Mouse (Mus musculus): Measurements from ENCODE around the gene Atxn1. TPM values are rescaled to one million over a fixed set of nuclear protein-coding genes. Genes with fewer than 3 reads are reported as not detected.
A peak's percentile ranks its signal among the peaks of the same experiment; 100 is the strongest.

Gene Atxn1
- total and polyA plus RNA-seq, 3 experiments, result 7.5 to 30.1 (median 27.3) TPM

- Histone ChIP-seq H3K4me3 (no peak overlapping the region), H3K36me3 (ENCODE audit: control insufficient read depth, insufficient read depth, low read length) (peaks cover 25% of the 10 kb centered on the region), H3K79me2 (replicated peaks; ENCODE audit: control insufficient read depth, insufficient read depth, low read length) (peaks cover 2% of the 10 kb centered on the region), H3K9ac (ENCODE audit: low read depth, low read length) (no peak overlapping the region), H3K27ac (peak overlapping the region; percentile 26), H3K27me3 (ENCODE audit: control insufficient read depth, insufficient read depth, low read length) (no peaks in the 10 kb centered on the region), H3K4me1 (ENCODE audit: control insufficient read depth, insufficient read depth, low read length) (peaks cover 16% of the 10 kb centered on the region)
- intact Hi-C loops (cut with DNase I), result loop anchor here (5.0 kb wide), 3 partner anchors 33 to 328 kb away; no protein-coding TSS in a partner anchor
- TF ChIP-seq EP300 (IDR thresholded peaks at IDR 0.05; ENCODE audit: insufficient read depth, low read depth, low read length), result no peak
- no peak for TF ChIP-seq POLR2A (IDR thresholded peaks at IDR 0.05; ENCODE audit: insufficient read depth, low read depth, low read length)
- no peak for TF ChIP-seq CTCF (IDR thresholded peaks at IDR 0.05)
- 37% methylated on average over 14 of the region's 14 CpGs for WGBS
- DNase-seq, result no peak
Measured at GRCm38 (mm10) chr13:45960311-45960965, 4.4 kb downstream of the Atxn1 start.

GRCm38 (mm10) chr13:45958306-45958705 lies 6.5 kb downstream of the Atxn1 start:
- WGBS, result 41% methylated on average over 4 of the region's 4 CpGs
- H3K27ac ChIP-seq, result peak overlapping the region; percentile 49
- no peak for DNase-seq
- no peak for TF ChIP-seq POLR2A (IDR thresholded peaks at IDR 0.05; ENCODE audit: insufficient read depth, low read depth, low read length)
- TF ChIP-seq CTCF (IDR thresholded peaks at IDR 0.05), result no peak
- TF ChIP-seq EP300 (IDR thresholded peaks at IDR 0.05; ENCODE audit: insufficient read depth, low read depth, low read length), result no peak
- H3K4me3 ChIP-seq, result no peak overlapping the region
- H3K9ac ChIP-seq (ENCODE audit: low read depth, low read length), result no peak overlapping the region
- no peaks in the 10 kb centered on the region for H3K27me3 ChIP-seq (ENCODE audit: control insufficient read depth, insufficient read depth, low read length)
- intact Hi-C loops (cut with DNase I), result no loop called here
- peaks cover 2% of the 10 kb centered on the region for H3K79me2 ChIP-seq (replicated peaks; ENCODE audit: control insufficient read depth, insufficient read depth, low read length)
- peaks cover 16% of the 10 kb centered on the region for H3K4me1 ChIP-seq (ENCODE audit: control insufficient read depth, insufficient read depth, low read length)
- peaks cover 28% of the 10 kb centered on the region for H3K36me3 ChIP-seq (ENCODE audit: control insufficient read depth, insufficient read depth, low read length)

GRCm38 (mm10) chr13:45957629-45958028 lies 7.2 kb downstream of the Atxn1 start:
- no peak overlapping the region for H3K9ac ChIP-seq (ENCODE audit: low read depth, low read length)

GRCm38 (mm10) chr13:45956287-45956686 lies 8.5 kb downstream of the Atxn1 start:
- Histone ChIP-seq H3K27me3 (ENCODE audit: control insufficient read depth, insufficient read depth, low read length) (no peaks in the 10 kb centered on the region), H3K79me2 (replicated peaks; ENCODE audit: control insufficient read depth, insufficient read depth, low read length) (peaks cover 2% of the 10 kb centered on the region), H3K4me1 (ENCODE audit: control insufficient read depth, insufficient read depth, low read length) (peaks cover 11% of the 10 kb centered on the region), H3K4me3 (no peak overlapping the region), H3K9ac (ENCODE audit: low read depth, low read length) (no peak overlapping the region), H3K36me3 (ENCODE audit: control insufficient read depth, insufficient read depth, low read length) (peaks cover 26% of the 10 kb centered on the region), H3K27ac (no peak overlapping the region)
- 79% methylated on average over 6 of the region's 6 CpGs for WGBS
- TF ChIP-seq POLR2A (IDR thresholded peaks at IDR 0.05; ENCODE audit: insufficient read depth, low read depth, low read length), result no peak
- TF ChIP-seq EP300 (IDR thresholded peaks at IDR 0.05; ENCODE audit: insufficient read depth, low read depth, low read length), result no peak
- no peak for TF ChIP-seq CTCF (IDR thresholded peaks at IDR 0.05)
- no peak for DNase-seq
- intact Hi-C loops (cut with DNase I), result no loop called here

More at GRCm38 (mm10) chr13:45957629-45958028, 7.2 kb downstream of the Atxn1 start:
- Histone ChIP-seq H3K36me3 (ENCODE audit: control insufficient read depth, insufficient read depth, low read length) (peaks cover 28% of the 10 kb centered on the region), H3K27ac (peak overlapping the region; percentile 49), H3K27me3 (ENCODE audit: control insufficient read depth, insufficient read depth, low read length) (no peaks in the 10 kb centered on the region), H3K4me1 (ENCODE audit: control insufficient read depth, insufficient read depth, low read length) (peaks cover 16% of the 10 kb centered on the region), H3K4me3 (no peak overlapping the region), H3K79me2 (replicated peaks; ENCODE audit: control insufficient read depth, insufficient read depth, low read length) (peaks cover 2% of the 10 kb centered on the region)
- WGBS, result 44% methylated on average over 5 of the region's 5 CpGs
- DNase-seq, result no peak
- intact Hi-C loops (cut with DNase I), result no loop called here
- no peak for TF ChIP-seq EP300 (IDR thresholded peaks at IDR 0.05; ENCODE audit: insufficient read depth, low read depth, low read length)
- TF ChIP-seq CTCF (IDR thresholded peaks at IDR 0.05), result no peak
- no peak for TF ChIP-seq POLR2A (IDR thresholded peaks at IDR 0.05; ENCODE audit: insufficient read depth, low read depth, low read length)

GRCm38 (mm10) chr13:45955370-45956055 lies 9.3 kb downstream of the Atxn1 start:
- H3K4me1 ChIP-seq (ENCODE audit: control insufficient read depth, insufficient read depth, low read length), result peaks cover 11% of the 10 kb centered on the region
- no peak overlapping the region for H3K4me3 ChIP-seq
- no peak overlapping the region for H3K27ac ChIP-seq
- DNase-seq, result no peak
- 87% methylated on average over 9 of the region's 9 CpGs for WGBS
- TF ChIP-seq CTCF (IDR thresholded peaks at IDR 0.05) (no peak), EP300 (IDR thresholded peaks at IDR 0.05; ENCODE audit: insufficient read depth, low read depth, low read length) (no peak), POLR2A (IDR thresholded peaks at IDR 0.05; ENCODE audit: insufficient read depth, low read depth, low read length) (no peak)
- H3K27me3 ChIP-seq (ENCODE audit: control insufficient read depth, insufficient read depth, low read length), result no peaks in the 10 kb centered on the region
- intact Hi-C loops (cut with DNase I), result no loop called here
- H3K36me3 ChIP-seq (ENCODE audit: control insufficient read depth, insufficient read depth, low read length), result peaks cover 26% of the 10 kb centered on the region
- H3K79me2 ChIP-seq (replicated peaks; ENCODE audit: control insufficient read depth, insufficient read depth, low read length), result peaks cover 2% of the 10 kb centered on the region
- H3K9ac ChIP-seq (ENCODE audit: low read depth, low read length), result no peak overlapping the region

- Histone ChIP-seq H3K4me3 (no peak overlapping the region), H3K9ac (ENCODE audit: low read depth, low read length) (no peak overlapping the region), H3K27ac (no peak overlapping the region), H3K4me1 (ENCODE audit: control insufficient read depth, insufficient read depth, low read length) (peaks cover 3% of the 10 kb centered on the region), H3K79me2 (replicated peaks; ENCODE audit: control insufficient read depth, insufficient read depth, low read length) (no peaks in the 10 kb centered on the region; the same call in none of the 2 replicates), H3K27me3 (ENCODE audit: control insufficient read depth, insufficient read depth, low read length) (no peaks in the 10 kb centered on the region), H3K36me3 (ENCODE audit: control insufficient read depth, insufficient read depth, low read length) (peaks cover 11% of the 10 kb centered on the region)
- TF ChIP-seq CTCF (IDR thresholded peaks at IDR 0.05), result no peak
- TF ChIP-seq EP300 (IDR thresholded peaks at IDR 0.05; ENCODE audit: insufficient read depth, low read depth, low read length), result no peak
- TF ChIP-seq POLR2A (IDR thresholded peaks at IDR 0.05; ENCODE audit: insufficient read depth, low read depth, low read length), result no peak
- WGBS, result 80% methylated on average over 4 of the region's 4 CpGs
- no peak for DNase-seq
- intact Hi-C loops (cut with DNase I), result no loop called here
Measured at GRCm38 (mm10) chr13:45953098-45953497, 11.7 kb downstream of the Atxn1 start.

All from heart, adult 2 months (tissue).